In genomic region chr15:4375031-4375422, GRCm38 (mm10) we compare ENCODE assay signal across 10 mouse cellular contexts. TPM values are rescaled to one million over a fixed set of nuclear protein-coding genes. Genes with fewer than 3 reads are reported as not detected.
DNase-seq lines count a peak whose midpoint lies in the region; ATAC-seq and TF ChIP-seq lines count a peak whose summit lies in the region.
"Had no signal": no experiment of that assay in that cellular context is flagged by ENCODE, and none has a peak within 500 bp of the region (broad histone marks: within the 10 kb centered on the region; RNA-seq: fewer than 3 reads in every experiment).

No protein-coding gene starts in this region.

- intact Hi-C loops in heart, postnatal 10 days (cut with DNase I) = no loop called here

- H3K9ac ChIP-seq in heart, embryonic 12.5 days = peak overlapping the region; percentile 64
- H3K9ac ChIP-seq in ES-E14 (ENCODE audit: insufficient read depth, low read depth, low read length, poor library complexity, severe bottlenecking) = no peak overlapping the region
- H3K9ac ChIP-seq in hindbrain, embryonic 11.5 days (ENCODE audit: low read depth, low read length) = peak overlapping the region; percentile 68; the same call in 1 of the 2 replicates
- peak overlapping the region; percentile 69 for H3K9ac ChIP-seq in midbrain, embryonic 12.5 days (replicated peaks)

- ATAC-seq in heart, embryonic 12.5 days (ENCODE audit: insufficient number of reproducible peaks, low FRiP score) = no peak
- peak; percentile 8; the same call in 1 of the 2 replicates for ATAC-seq in hindbrain, embryonic 11.5 days (ENCODE audit: low FRiP score)
- ATAC-seq in midbrain, embryonic 12.5 days (ENCODE audit: low FRiP score, low read depth) = peak; percentile 1; the same call in 1 of the 2 replicates

- 0 out of 2 replicates have a peak, but pooled peaks cover 2% of the 10 kb centered on the region for H3K9me3 ChIP-seq in heart, embryonic 12.5 days (replicated peaks)
- H3K9me3 ChIP-seq in ES-E14 (ENCODE audit: control insufficient read depth, insufficient read depth, low read depth, low read length) = no peaks in the 10 kb centered on the region
- H3K9me3 ChIP-seq in hindbrain, embryonic 11.5 days (ENCODE audit: control insufficient read depth, low read length) = no peaks in the 10 kb centered on the region
- no peaks in the 10 kb centered on the region for H3K9me3 ChIP-seq in midbrain, embryonic 12.5 days

- H3K4me3 ChIP-seq in heart, embryonic 12.5 days = peak overlapping the region; percentile 58
- H3K4me3 ChIP-seq in ES-E14 (ENCODE audit: insufficient read depth in 1 of 2, low read depth in 1 of 2, low read length in 2 of 2, poor library complexity in 1 of 2, severe bottlenecking in 1 of 2) = peak overlapping the region; percentile 63 to 67; a peak in 3 of 4 replicates
- H3K4me3 ChIP-seq in hindbrain, embryonic 11.5 days (ENCODE audit: low read depth, low read length) = peak overlapping the region; percentile 52
- peak overlapping the region; percentile 63 for H3K4me3 ChIP-seq in midbrain, embryonic 12.5 days

- 27% methylated on average over 6 of the region's 6 CpGs for WGBS in heart, embryonic 12.5 days
- 26% methylated on average over 6 of the region's 6 CpGs for WGBS in hindbrain, embryonic 11.5 days
- WGBS in midbrain, embryonic 12.5 days = 15% methylated on average over 6 of the region's 6 CpGs

- no peak for DNase-seq in heart, postnatal 10 days
- DNase-seq in ES-E14 (ENCODE audit: low read depth, low spot score) = no peak
- DNase-seq in hindbrain, embryonic 11.5 days (ENCODE audit: low spot score) = no peak
- no peak for DNase-seq in spleen, postnatal 36 days (ENCODE audit: low spot score in 2 of 2)
- DNase-seq in adrenal gland, postnatal 25 days = no peak
- no peak for DNase-seq in thymus, postnatal 0 days (ENCODE audit: low spot score)
- DNase-seq: gastrocnemius, postnatal 36 days had no signal

- H3K4me1 ChIP-seq in heart, embryonic 12.5 days (replicated peaks) = peaks cover 4% of the 10 kb centered on the region; the same call in 1 of the 2 replicates
- peaks cover 2% of the 10 kb centered on the region in 2 experiments; a peak in 1 of 4 replicates for H3K4me1 ChIP-seq in ES-E14 (ENCODE audit: control insufficient read depth in 2 of 2, insufficient read depth in 2 of 2, low read length in 2 of 2, poor library complexity in 1 of 2)
- H3K4me1 ChIP-seq in hindbrain, embryonic 11.5 days (replicated peaks; ENCODE audit: control insufficient read depth, insufficient read depth, low read length) = no peaks in the 10 kb centered on the region; the same call in 1 of the 2 replicates
- peaks cover 11% of the 10 kb centered on the region for H3K4me1 ChIP-seq in midbrain, embryonic 12.5 days

- peak overlapping the region; percentile 95 for H3K4me2 ChIP-seq in heart, embryonic 12.5 days
- H3K4me2 ChIP-seq in hindbrain, embryonic 11.5 days (replicated peaks; ENCODE audit: low read depth, low read length) = peak overlapping the region; percentile 86
- H3K4me2 ChIP-seq in midbrain, embryonic 12.5 days (replicated peaks) = peak overlapping the region; percentile 91

- in situ Hi-C loops in ES-E14 (cut with MboI; ENCODE audit: low sequenced_read_pairs in 2 of 2, unreplicated experiment in 2 of 2) = no loop called here

- H3K27me3 ChIP-seq in heart, embryonic 12.5 days (replicated peaks) = 0 out of 2 replicates have a peak, but pooled peaks cover 9% of the 10 kb centered on the region
- no peaks in the 10 kb centered on the region for H3K27me3 ChIP-seq in hindbrain, embryonic 11.5 days (ENCODE audit: control insufficient read depth, insufficient read depth, low read length)
- no peaks in the 10 kb centered on the region for H3K27me3 ChIP-seq in midbrain, embryonic 12.5 days

- no peak overlapping the region for H3K27ac ChIP-seq in heart, embryonic 12.5 days (ENCODE audit: poor library complexity, severe bottlenecking)
- no peak overlapping the region for H3K27ac ChIP-seq in ES-E14 (ENCODE audit: insufficient read depth, low read depth, low read length, poor library complexity, severe bottlenecking)
- no peak overlapping the region for H3K27ac ChIP-seq in hindbrain, embryonic 11.5 days (ENCODE audit: low read depth, low read length)
- peak overlapping the region; percentile 68; the same call in 1 of the 2 replicates for H3K27ac ChIP-seq in midbrain, embryonic 12.5 days (replicated peaks)

- H3K36me3 ChIP-seq in heart, embryonic 12.5 days = no peaks in the 10 kb centered on the region
- H3K36me3 ChIP-seq in ES-E14 (ENCODE audit: control insufficient read depth, insufficient read depth, low read length, poor library complexity, severe bottlenecking) = no peaks in the 10 kb centered on the region
- no peaks in the 10 kb centered on the region for H3K36me3 ChIP-seq in hindbrain, embryonic 11.5 days (ENCODE audit: control insufficient read depth, insufficient read depth, low read length)
- H3K36me3 ChIP-seq in midbrain, embryonic 12.5 days = no peaks in the 10 kb centered on the region

TF ChIP-seq in ES-E14, 5 proteins besides CTCF, POLR2A, EP300 and RAD21:
- TF ChIP-seq ZC3H11A (IDR thresholded peaks at IDR 0.05; ENCODE audit: borderline replicate concordance, low read depth, low read length) = no peak
- no peak for TF ChIP-seq HCFC1 (IDR thresholded peaks at IDR 0.05; ENCODE audit: borderline replicate concordance, insufficient read depth, low read length)
- no peak for TF ChIP-seq CHD2 (IDR thresholded peaks at IDR 0.05; ENCODE audit: low read depth, low read length)

RNA-seq across cellular contexts. Expression of gene Plcxd3, which starts 0.3 kb away (rescaled TPM):
- 0.96 and 1.4 TPM in 2 replicates for polyA plus RNA-seq in heart, embryonic 12.5 days (2016; fragmentation: Nextera tagmentation; extraction: Ambion mirVana)
- under 1 TPM; 0.24 to 0.40 TPM for total RNA-seq in heart, postnatal 10 days (2021)
- total RNA-seq in ES-E14 (2012; rRNA removed) = 0.22 and 0.42 TPM in 2 replicates
- 13.2 and 15.9 TPM in 2 replicates for polyA plus RNA-seq in hindbrain, embryonic 11.5 days (2014; fragmentation: Nextera tagmentation; extraction: Ambion mirVana)
- polyA plus RNA-seq in midbrain, embryonic 12.5 days (2016; fragmentation: Nextera tagmentation; extraction: Ambion mirVana) = 29.4 and 34.0 TPM in 2 replicates
- total RNA-seq in adrenal gland, postnatal 25 days (2021) = 1.3 and 2.3 TPM in 2 replicates
- not detected in 2 replicates for polyA plus RNA-seq in thymus, postnatal 0 days (2015; fragmentation: Nextera tagmentation; extraction: Ambion mirVana)
- polyA plus RNA-seq: liver, adult 2 months had no signal
